Mouse (Mus musculus): ENCODE measurements around the gene Thrap3.

DNA sequence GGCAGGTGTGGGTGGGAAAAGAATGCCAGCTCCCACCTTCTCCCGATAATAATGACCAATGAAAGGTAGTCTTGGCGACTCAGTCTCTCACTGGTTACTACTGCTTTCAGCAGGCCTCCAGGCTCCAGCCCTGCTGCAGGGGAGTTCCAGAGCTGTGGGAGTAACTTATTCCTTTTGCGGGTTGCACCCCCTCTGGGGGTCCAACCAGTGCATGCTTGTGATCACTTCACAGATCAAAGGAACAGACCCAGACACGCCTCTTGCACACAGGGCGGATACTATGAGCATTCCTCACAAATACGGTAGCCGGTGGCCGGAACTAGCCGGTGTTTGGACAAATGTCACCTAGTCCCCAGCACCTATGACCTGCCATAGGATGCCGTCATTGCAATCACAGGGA lies 52.8 kb downstream of the Thrap3 start:
- no peak for TF ChIP-seq CTCF (IDR thresholded peaks at IDR 0.05)
- TF ChIP-seq POLR2A (IDR thresholded peaks at IDR 0.05; ENCODE audit: insufficient read depth, low read depth, low read length): no peak
